Mouse (Mus musculus) duodenum, adult 2 months (tissue): ENCODE data around the gene Ascc1. TPM values are rescaled to one million over a fixed set of nuclear protein-coding genes. Genes with fewer than 3 reads are reported as not detected.

Experiments
- polyA plus RNA-seq: library from polyadenylated mRNA; depleted of rRNA; stranded (reverse); fragments of >200 nt; gene quantifications from 2 replicates; pipeline ENCODE4 v1.2.3, GENCODE M21; 2012; ENCODE audit warnings: low replicate concordance; rRNA removed

Gene Ascc1
- polyA plus RNA-seq = 11.4 and 15.5 TPM in 2 replicates

GRCm38 (mm10) chr10:60002673-60003212 lies at the start of gene Ascc1, which contains the start of gene Anapc16:
Gene Ascc1 (plus strand): TSS chr10:60002805.
Gene Anapc16 (minus strand): TSS chr10:60003135.

GRCm38 (mm10) chr10:60106146-60106530 lies 103.5 kb downstream of the Ascc1 start, which contains the start of gene Spock2:
Gene Spock2 (plus strand): TSS chr10:60106219.

Other genes with a start within 250 kb of the Ascc1 start
- gene Dnajb12, start 123.2 kb upstream of the Ascc1 start, polyA plus RNA-seq = 54.7 and 66.9 TPM in 2 replicates
- gene Ddit4, start 51.0 kb upstream of the Ascc1 start, polyA plus RNA-seq = 44.1 and 54.1 TPM in 2 replicates
- gene Anapc16, start 330 bp downstream of the Ascc1 start, polyA plus RNA-seq = 24.6 and 35.6 TPM in 2 replicates
- gene Spock2, start 103.4 kb downstream of the Ascc1 start, polyA plus RNA-seq = 2.3 and 3.2 TPM in 2 replicates
- gene Chst3, start 216.5 kb downstream of the Ascc1 start, polyA plus RNA-seq = 0.16 and 0.90 TPM in 2 replicates